Mouse (Mus musculus): ENCODE measurements around the gene Pard3b.

GRCm38 (mm10) chr1:62566596-62566995, 928.0 kb downstream of the Pard3b start:
- TF ChIP-seq CTCF (IDR thresholded peaks at IDR 0.05; ENCODE audit: low read depth, low read length): no peak
- no peak for TF ChIP-seq POLR2A (IDR thresholded peaks at IDR 0.05; ENCODE audit: borderline replicate concordance, low read depth, low read length)

Data from bone marrow macrophage, adult 2 months (primary cell).